Mouse (Mus musculus): ENCODE results near the gene Ccr6. TPM values are rescaled to one million over a fixed set of nuclear protein-coding genes. Genes with fewer than 3 reads are reported as not detected.
"Not testable (repeated sequence)": the region's sequence is repeated elsewhere in the genome, so short reads cannot be mapped to it uniquely, and the experiment has no call there.

The Ccr6 gene
- polyA plus RNA-seq, 1 experiment: not detected

DNA sequence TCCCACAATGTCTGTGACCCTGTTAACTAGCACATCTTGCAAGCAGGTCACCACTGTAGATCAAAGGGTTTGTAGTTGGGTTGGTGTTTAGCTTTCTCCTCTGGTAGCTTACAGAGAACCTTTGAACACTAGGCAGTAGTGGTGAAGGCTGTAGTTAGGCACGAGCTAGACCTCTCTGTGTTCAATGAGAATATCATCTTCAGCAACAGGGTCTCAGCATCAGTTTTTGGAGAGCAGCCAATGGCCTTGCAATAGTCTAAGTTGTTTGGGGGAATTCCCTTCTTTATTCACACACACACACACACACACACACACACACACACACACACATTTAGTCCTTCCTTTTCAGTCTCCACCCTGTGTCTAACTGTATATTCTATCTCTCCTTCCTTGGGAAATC lies 32.4 kb upstream of the Ccr6 start:
- Histone ChIP-seq H3K4me3 (ENCODE audit: insufficient read depth, poor library complexity, severe bottlenecking) (no peak overlapping the region), H3K79me2 (ENCODE audit: control insufficient read depth, insufficient read depth) (no peaks in the 10 kb centered on the region), H3K79me3 (ENCODE audit: low read depth) (no peaks in the 10 kb centered on the region), H3K27me3 (ENCODE audit: control insufficient read depth, insufficient read depth, insufficient read length) (peaks cover 3% of the 10 kb centered on the region), H3ac (ENCODE audit: control insufficient read depth, insufficient read length, low read depth) (no peak overlapping the region), H3K36me3 (ENCODE audit: control insufficient read depth, insufficient read depth) (no peaks in the 10 kb centered on the region)
- TF ChIP-seq MAX (IDR thresholded peaks at IDR 0.05) (no peak), MYOG (IDR thresholded peaks at IDR 0.05; ENCODE audit: control insufficient read depth, extremely low read depth, insufficient read length) (no peak), MYOD1 (IDR thresholded peaks at IDR 0.05; ENCODE audit: control insufficient read depth, insufficient read length, low read depth) (no peak), FOSL1 (IDR thresholded peaks at IDR 0.05; ENCODE audit: insufficient read depth, low read length, poor library complexity, severe bottlenecking) (no peak), CEBPB (IDR thresholded peaks at IDR 0.05; ENCODE audit: low read depth) (no peak), USF1 (IDR thresholded peaks at IDR 0.05; ENCODE audit: low read depth) (no peak), CTCF (IDR thresholded peaks at IDR 0.05; ENCODE audit: control insufficient read depth, insufficient read depth, insufficient read length) (no peak)

DNA sequence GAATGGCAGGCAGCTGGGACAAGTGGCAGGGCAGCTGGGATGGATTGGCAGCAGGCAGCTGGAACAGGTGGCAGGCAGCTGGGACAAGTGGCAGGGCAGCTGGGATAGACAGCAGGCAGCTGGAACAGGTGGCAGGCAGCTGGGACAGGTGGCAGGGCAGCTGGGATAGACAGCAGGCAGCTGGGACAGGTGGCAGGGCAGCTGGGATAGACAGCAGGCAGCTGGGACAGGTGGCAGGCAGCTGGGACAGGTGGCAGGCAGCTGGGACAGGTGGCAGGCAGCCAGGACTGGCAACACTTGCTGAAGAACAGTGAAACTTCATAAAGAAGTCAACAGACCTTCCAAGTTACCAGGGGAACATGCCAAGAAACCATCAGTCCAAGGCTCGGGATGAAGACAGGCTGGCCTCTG lies 30.6 kb upstream of the Ccr6 start:
- H3K79me3 ChIP-seq (ENCODE audit: low read depth); H3K36me3 ChIP-seq (ENCODE audit: control insufficient read depth, insufficient read depth); H3K4me3 ChIP-seq (ENCODE audit: insufficient read depth, poor library complexity, severe bottlenecking); H3K79me2 ChIP-seq (ENCODE audit: control insufficient read depth, insufficient read depth); H3ac ChIP-seq (ENCODE audit: control insufficient read depth, insufficient read length, low read depth); H3K27me3 ChIP-seq (ENCODE audit: control insufficient read depth, insufficient read depth, insufficient read length): not testable (repeated sequence)
- peak; percentile 80 for TF ChIP-seq MYOD1 (IDR thresholded peaks at IDR 0.05; ENCODE audit: control insufficient read depth, insufficient read length, low read depth)

DNA sequence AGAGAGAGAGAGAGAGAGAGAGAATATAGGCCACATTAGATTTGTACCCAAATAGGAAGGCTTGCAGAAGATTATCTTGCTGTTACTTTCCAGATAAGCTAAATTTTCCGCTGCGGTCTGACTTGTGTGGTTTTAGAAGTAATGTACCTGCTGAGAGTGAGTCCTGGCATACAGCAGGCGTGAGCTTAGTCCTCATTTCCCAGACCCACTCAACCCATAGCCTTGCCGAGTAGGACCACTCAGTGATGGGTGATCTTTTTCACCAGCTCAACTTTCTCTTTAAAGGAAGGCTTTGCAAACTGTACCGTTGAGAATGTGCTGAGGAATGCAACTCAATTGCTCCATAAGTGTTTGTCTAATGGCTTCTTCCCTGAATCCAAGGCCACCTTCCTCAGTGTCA lies 29.2 kb upstream of the Ccr6 start:
- Histone ChIP-seq H3K79me2 (ENCODE audit: control insufficient read depth, insufficient read depth) (no peaks in the 10 kb centered on the region), H3K4me3 (ENCODE audit: insufficient read depth, poor library complexity, severe bottlenecking) (no peak overlapping the region), H3ac (ENCODE audit: control insufficient read depth, insufficient read length, low read depth) (no peak overlapping the region), H3K27me3 (ENCODE audit: control insufficient read depth, insufficient read depth, insufficient read length) (peaks cover 21% of the 10 kb centered on the region), H3K79me3 (ENCODE audit: low read depth) (no peaks in the 10 kb centered on the region), H3K36me3 (ENCODE audit: control insufficient read depth, insufficient read depth) (no peaks in the 10 kb centered on the region)
- TF ChIP-seq USF1 (IDR thresholded peaks at IDR 0.05; ENCODE audit: low read depth): no peak
- TF ChIP-seq FOSL1 (IDR thresholded peaks at IDR 0.05; ENCODE audit: insufficient read depth, low read length, poor library complexity, severe bottlenecking): no peak
- TF ChIP-seq CTCF (IDR thresholded peaks at IDR 0.05; ENCODE audit: control insufficient read depth, insufficient read depth, insufficient read length): no peak

DNA sequence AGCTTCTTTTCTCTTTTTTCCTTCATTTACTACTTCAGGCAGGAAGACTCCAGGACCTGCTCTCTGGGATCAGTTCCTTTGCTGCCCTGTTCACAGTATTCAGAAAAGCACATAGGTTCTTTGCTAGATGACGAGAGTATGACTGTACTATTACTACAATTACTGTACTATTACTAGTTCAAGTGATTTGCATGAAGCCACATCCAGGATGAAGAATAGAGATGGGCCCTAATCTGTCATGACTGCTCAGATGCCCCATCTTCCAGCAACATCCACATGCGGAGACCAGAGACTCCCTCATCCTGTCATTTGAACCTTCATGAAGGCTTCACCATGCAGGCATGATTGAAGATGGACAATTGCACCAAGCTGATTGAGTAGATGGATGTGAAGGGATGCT lies 26.1 kb upstream of the Ccr6 start:
- H3K79me2 ChIP-seq (ENCODE audit: control insufficient read depth, insufficient read depth): no peaks in the 10 kb centered on the region
- TF ChIP-seq CEBPB (IDR thresholded peaks at IDR 0.05; ENCODE audit: low read depth): no peak
- no peak for TF ChIP-seq FOSL1 (IDR thresholded peaks at IDR 0.05; ENCODE audit: insufficient read depth, low read length, poor library complexity, severe bottlenecking)
- no peak for TF ChIP-seq CTCF (IDR thresholded peaks at IDR 0.05; ENCODE audit: control insufficient read depth, insufficient read depth, insufficient read length)
- TF ChIP-seq MAX (IDR thresholded peaks at IDR 0.05): no peak
- TF ChIP-seq MYOD1 (IDR thresholded peaks at IDR 0.05; ENCODE audit: control insufficient read depth, insufficient read length, low read depth): no peak
- TF ChIP-seq USF1 (IDR thresholded peaks at IDR 0.05; ENCODE audit: low read depth): no peak
- TF ChIP-seq MYOG (IDR thresholded peaks at IDR 0.05; ENCODE audit: control insufficient read depth, extremely low read depth, insufficient read length): no peak
- no peaks in the 10 kb centered on the region for H3K79me3 ChIP-seq (ENCODE audit: low read depth)
- H3K27me3 ChIP-seq (ENCODE audit: control insufficient read depth, insufficient read depth, insufficient read length): peaks cover 39% of the 10 kb centered on the region
- no peak overlapping the region for H3ac ChIP-seq (ENCODE audit: control insufficient read depth, insufficient read length, low read depth)
- no peaks in the 10 kb centered on the region for H3K36me3 ChIP-seq (ENCODE audit: control insufficient read depth, insufficient read depth)
- H3K4me3 ChIP-seq (ENCODE audit: insufficient read depth, poor library complexity, severe bottlenecking): no peak overlapping the region

DNA sequence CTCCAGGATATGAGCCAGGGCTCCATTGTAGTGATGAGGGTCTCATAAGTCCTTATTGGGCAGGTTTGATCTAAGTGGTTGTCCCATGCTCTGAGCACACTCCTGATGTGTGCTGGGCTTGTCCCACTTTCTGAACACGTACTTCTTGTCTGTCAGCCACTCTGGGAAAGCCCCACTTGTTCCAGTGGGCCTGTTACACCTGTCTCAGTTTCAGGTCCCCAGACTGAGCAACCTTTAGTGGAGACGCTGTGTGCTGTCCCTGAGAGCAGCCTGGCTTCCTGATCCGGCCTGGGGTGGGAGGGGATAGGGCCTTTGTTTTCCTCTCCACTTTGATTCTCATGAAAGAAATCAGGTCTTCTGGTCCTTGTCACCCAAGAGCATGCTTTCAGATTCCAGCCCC lies 25.7 kb upstream of the Ccr6 start:
- Histone ChIP-seq H3ac (ENCODE audit: control insufficient read depth, insufficient read length, low read depth) (no peak overlapping the region), H3K27me3 (ENCODE audit: control insufficient read depth, insufficient read depth, insufficient read length) (peaks cover 43% of the 10 kb centered on the region), H3K79me3 (ENCODE audit: low read depth) (no peaks in the 10 kb centered on the region), H3K36me3 (ENCODE audit: control insufficient read depth, insufficient read depth) (no peaks in the 10 kb centered on the region), H3K4me3 (ENCODE audit: insufficient read depth, poor library complexity, severe bottlenecking) (no peak overlapping the region), H3K79me2 (ENCODE audit: control insufficient read depth, insufficient read depth) (no peaks in the 10 kb centered on the region)
- no peak for TF ChIP-seq MYOG (IDR thresholded peaks at IDR 0.05; ENCODE audit: control insufficient read depth, extremely low read depth, insufficient read length)
- TF ChIP-seq CEBPB (IDR thresholded peaks at IDR 0.05; ENCODE audit: low read depth): no peak
- TF ChIP-seq FOSL1 (IDR thresholded peaks at IDR 0.05; ENCODE audit: insufficient read depth, low read length, poor library complexity, severe bottlenecking): no peak
- no peak for TF ChIP-seq USF1 (IDR thresholded peaks at IDR 0.05; ENCODE audit: low read depth)
- no peak for TF ChIP-seq MYOD1 (IDR thresholded peaks at IDR 0.05; ENCODE audit: control insufficient read depth, insufficient read length, low read depth)
- no peak for TF ChIP-seq CTCF (IDR thresholded peaks at IDR 0.05; ENCODE audit: control insufficient read depth, insufficient read depth, insufficient read length)

GRCm38 (mm10) chr17:8210675-8211074 lies 25.2 kb upstream of the Ccr6 start:
- no peaks in the 10 kb centered on the region for H3K79me2 ChIP-seq (ENCODE audit: control insufficient read depth, insufficient read depth)
- no peaks in the 10 kb centered on the region for H3K36me3 ChIP-seq (ENCODE audit: control insufficient read depth, insufficient read depth)
- H3K4me3 ChIP-seq (ENCODE audit: insufficient read depth, poor library complexity, severe bottlenecking): no peak overlapping the region
- peaks cover 48% of the 10 kb centered on the region for H3K27me3 ChIP-seq (ENCODE audit: control insufficient read depth, insufficient read depth, insufficient read length)
- no peaks in the 10 kb centered on the region for H3K79me3 ChIP-seq (ENCODE audit: low read depth)
- no peak overlapping the region for H3ac ChIP-seq (ENCODE audit: control insufficient read depth, insufficient read length, low read depth)
- TF ChIP-seq USF1 (IDR thresholded peaks at IDR 0.05; ENCODE audit: low read depth) (no peak), FOSL1 (IDR thresholded peaks at IDR 0.05; ENCODE audit: insufficient read depth, low read length, poor library complexity, severe bottlenecking) (no peak), MAX (IDR thresholded peaks at IDR 0.05) (no peak), CEBPB (IDR thresholded peaks at IDR 0.05; ENCODE audit: low read depth) (no peak), MYOG (IDR thresholded peaks at IDR 0.05; ENCODE audit: control insufficient read depth, extremely low read depth, insufficient read length) (no peak), CTCF (IDR thresholded peaks at IDR 0.05; ENCODE audit: control insufficient read depth, insufficient read depth, insufficient read length) (no peak), MYOD1 (IDR thresholded peaks at IDR 0.05; ENCODE audit: control insufficient read depth, insufficient read length, low read depth) (no peak)

Data from C2C12 (cell line).